Mouse (Mus musculus) CH12.LX (cell line): ENCODE measurements around the gene Mgat5.

Experiments used
- CHD2 ChIP-seq: IDR thresholded peaks from 2 replicates; pipeline ENCODE4 v1.6.1; 2011; ENCODE audit warnings: low read length, improper control_type of control experiment
- CTCF ChIP-seq, 2 experiments: IDR thresholded peaks in 1 of 2; conservative IDR thresholded peaks in 1 of 2; 2 replicates each; pipeline ENCODE4 v1.5.1; 2011 to 2012; ENCODE audit warnings: low read depth in 2 of 2, low read length in 2 of 2, improper control_type of control experiment in 1 of 2, inconsistent platforms in 1 of 2, mild to moderate bottlenecking in 1 of 2, moderate library complexity in 1 of 2
- MAFK ChIP-seq: IDR thresholded peaks from 2 replicates; pipeline ENCODE4 v1.6.1; 2011; ENCODE audit warnings: low read length, improper control_type of control experiment; ENCODE audit not compliant: insufficient replicate concordance
- NELFE ChIP-seq: IDR thresholded peaks from 2 replicates; pipeline ENCODE4 v1.6.1; 2011; ENCODE audit warnings: low read depth, low read length, improper control_type of control experiment
- ZC3H11A ChIP-seq: IDR thresholded peaks from 2 replicates; pipeline ENCODE4 v1.6.1; 2012; ENCODE audit warnings: low read depth, mild to moderate bottlenecking, inconsistent platforms, low read length, improper control_type of control experiment

DNA sequence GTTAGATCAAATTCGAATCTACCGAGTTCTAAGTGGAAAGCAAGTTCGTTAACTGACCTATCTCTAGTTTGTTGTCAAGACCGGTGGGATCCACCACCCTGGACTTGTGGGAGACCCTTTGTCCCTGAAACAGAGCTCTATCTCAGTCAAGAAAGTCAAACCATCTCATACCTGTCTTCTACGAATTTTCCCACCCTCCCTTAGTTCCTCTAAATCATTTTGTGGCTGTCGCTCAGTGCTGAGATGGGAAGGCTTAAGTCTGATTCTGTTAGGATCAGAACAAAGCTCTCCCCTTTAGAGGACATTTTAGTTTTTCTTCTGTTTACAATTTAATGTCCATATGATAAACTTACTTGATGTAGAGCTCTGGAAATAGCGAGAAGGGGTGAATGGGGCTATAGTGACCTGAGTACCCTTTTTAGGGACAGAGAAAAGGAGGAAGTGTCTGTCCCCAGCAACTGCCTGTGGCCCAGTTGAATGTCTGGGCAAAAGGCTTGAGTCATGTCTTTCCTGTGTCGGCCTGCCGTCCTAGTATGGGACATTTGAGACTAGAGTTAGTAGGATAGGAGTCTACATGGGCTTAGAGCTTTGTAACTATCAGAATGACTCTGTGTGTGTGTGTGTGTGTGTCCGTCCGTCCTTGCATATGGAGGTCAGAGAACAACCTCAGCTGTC, 2.2 kb downstream of the Mgat5 start:
- TF ChIP-seq ZC3H11A, result no peak
- no peak for TF ChIP-seq NELFE
- no peak for TF ChIP-seq CTCF (conservative IDR thresholded peaks at IDR 0.05 in 1 of 2, IDR thresholded peaks at IDR 0.05 in 1 of 2; ENCODE audit: low read depth in 2 of 2, low read length in 2 of 2)
- TF ChIP-seq CHD2, result no peak
- TF ChIP-seq MAFK, result no peak
